Mouse (Mus musculus) cerebral cortex, adult 2 months (tissue): ENCODE results near the gene Umodl1.

Experiments
- WGBS: fragments of 180-500 bp; shearing (Covaris S2); methylation state at CpG from one replicate; pipeline ENCODE4 v1.1.7; 2018; 5-methylcytosine and 5-hydroxymethylcytosine counted together

Umodl1 gene

DNA sequence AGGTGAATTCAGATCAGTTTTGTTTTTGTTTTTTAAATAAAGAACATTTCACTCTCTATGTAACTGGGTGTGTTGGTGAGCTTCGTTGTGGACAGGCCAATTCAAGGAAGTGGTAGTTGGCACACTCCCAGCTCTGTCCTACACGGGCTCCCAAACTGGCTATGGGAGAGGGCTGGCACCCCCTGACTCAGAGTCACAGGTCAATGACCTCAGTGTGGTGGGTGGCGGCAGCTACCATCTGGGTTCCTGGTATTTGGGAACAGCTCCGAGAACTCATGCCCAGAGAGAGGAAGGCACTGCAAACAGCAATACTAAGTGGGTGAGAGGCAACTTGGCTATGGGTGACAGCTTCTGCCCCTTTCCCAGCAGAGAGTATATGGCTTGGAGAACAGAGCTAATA lies 83.9 kb downstream of the Umodl1 start:
- WGBS = 45% methylated on average over 4 of the region's 4 CpGs

DNA sequence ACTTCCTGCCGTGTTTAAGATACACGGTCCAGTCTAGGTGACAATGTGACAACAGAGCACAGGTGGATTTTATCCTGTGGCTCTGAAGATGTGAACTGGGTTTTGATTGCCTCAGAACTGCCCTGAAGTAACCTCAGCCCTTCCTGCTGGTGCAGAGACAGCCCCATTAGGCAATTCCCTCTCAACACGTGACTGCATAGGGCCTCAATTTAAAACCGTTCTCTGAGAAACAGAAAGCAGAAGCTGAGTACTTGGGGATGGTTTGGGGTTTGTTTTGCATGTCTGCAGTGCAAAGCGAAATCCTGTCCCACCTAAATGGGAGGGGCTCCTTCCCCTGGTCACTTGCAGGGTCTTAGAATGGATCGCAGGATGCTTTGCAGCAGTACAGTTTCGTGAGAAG lies 85.2 kb downstream of the Umodl1 start:
- 75% methylated on average over 7 of the region's 7 CpGs for WGBS

DNA sequence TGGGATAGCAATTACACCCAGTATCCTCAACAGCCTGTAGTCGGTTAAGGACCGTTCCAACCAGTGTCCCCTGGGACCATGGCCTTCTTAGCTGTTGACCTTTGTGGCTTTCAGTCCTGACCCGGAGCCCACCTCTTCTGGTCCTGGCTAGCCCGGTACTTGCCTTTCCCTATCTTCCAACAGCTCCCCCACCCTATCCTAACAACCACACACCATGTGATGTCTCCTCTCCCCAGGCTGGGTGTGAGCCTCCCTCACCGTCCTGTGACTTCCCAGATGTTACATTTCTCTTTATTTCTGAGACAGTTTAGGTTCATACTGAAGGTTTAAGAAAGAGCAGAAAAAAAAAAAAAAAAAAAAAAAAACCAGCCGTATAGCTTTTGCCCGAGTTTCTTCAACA lies 86.0 kb downstream of the Umodl1 start:
- 90% methylated on average over 7 of the region's 7 CpGs for WGBS

DNA sequence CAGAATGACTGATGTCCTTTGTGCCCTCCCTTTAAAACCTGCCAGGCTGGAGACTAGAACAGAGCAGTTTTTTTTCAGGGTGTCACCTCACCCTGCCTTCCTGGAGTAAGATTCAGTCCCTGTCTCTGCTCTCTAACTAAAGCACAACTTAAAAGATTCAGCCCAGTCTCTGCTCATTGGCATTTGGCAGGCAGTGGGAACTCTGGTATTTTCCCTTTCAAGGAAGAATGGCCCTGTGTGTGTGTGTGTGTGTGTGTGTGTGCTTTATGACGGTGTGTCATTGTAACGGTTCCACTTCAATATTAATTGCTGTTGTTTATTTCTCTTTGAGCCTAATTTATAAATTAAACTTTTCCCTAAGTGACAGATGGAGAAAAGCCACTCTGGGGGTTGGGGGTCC lies 88.3 kb downstream of the Umodl1 start:
- 67% methylated on average over 2 of the region's 2 CpGs for WGBS

DNA sequence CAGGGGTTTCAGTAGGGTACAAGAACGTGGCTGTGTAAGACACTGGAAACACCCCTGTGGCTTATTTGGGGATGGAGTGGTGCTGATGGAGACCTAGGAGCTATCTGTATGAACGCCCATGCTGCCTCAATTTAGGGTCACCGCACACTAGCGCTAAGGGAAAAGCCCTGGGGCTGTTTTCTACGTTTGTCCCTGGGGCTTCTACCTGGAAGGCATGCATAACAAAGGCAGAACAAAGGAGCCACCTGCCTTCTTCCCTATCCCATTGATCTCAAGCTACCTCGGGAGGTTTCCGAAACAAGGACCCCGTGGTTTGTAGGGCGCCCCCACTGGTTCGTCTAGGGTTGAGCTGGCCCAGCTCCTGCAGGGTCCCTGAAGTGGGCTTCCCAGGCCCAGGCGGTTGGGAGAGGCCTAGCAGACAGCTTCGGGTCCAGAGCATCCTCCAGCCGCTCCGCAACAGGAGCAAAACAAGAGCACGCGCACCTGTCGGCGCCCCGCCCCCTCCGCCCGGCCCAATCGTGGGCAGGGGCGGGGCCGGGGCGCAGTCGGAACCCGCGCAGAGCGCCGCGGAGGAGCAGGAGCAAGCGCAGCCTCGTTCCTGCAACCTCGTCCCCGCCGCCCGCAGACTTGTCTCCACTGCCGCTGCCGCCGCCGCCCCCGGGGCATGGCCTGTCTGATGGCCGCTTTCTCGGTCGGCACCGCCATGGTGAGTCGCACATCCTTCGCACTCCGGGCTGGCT lies 102.9 kb downstream of the Umodl1 start, which contains the start of gene Abcg1:
Abcg1 (plus strand) TSS at position 525 of the 740 bp plus-strand sequence.
- WGBS = 4% methylated on average over 45 of the region's 49 CpGs

DNA sequence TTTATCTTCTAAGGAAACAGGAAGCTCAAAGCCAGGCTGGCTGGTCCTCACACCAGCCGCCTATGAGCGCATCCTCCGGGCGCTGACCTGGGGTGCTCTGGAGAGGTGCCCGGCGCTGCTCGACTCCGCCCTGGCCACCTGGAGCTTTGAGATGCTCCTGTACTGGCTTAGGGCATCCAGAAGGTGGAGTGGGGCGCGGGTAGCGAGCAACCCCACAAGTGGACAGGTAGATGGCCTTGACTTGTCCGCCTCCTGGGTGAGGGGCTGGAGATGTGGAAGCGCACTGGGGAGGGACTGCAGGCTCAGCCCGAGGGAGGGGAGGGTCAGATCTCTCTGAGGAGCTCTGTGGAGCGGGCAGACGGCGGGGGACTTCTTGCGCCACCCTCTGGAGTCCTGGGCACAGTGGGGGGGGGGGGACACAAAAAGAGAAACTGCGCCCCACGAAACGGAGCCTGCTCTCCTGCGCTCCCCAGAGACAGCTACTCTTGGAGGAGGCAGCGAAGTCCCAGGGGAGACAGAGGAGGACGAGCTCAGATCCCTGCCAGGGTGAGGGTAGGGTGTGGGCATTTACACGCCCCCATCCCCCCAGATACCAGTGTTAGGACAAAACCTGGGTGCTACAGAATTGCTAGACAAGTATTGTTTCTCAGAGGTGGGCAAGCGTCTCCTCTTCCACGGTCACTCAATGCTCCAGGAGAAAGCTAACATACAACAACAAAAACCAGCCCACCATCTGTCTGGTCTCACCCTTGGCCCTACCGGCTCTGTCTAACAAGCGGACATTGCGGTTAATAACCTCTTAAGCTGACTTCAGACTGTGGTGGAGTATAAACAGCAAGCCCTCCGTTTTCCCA lies 103.7 kb downstream of the Umodl1 start:
- 2% methylated on average over 31 of the region's 31 CpGs for WGBS

DNA sequence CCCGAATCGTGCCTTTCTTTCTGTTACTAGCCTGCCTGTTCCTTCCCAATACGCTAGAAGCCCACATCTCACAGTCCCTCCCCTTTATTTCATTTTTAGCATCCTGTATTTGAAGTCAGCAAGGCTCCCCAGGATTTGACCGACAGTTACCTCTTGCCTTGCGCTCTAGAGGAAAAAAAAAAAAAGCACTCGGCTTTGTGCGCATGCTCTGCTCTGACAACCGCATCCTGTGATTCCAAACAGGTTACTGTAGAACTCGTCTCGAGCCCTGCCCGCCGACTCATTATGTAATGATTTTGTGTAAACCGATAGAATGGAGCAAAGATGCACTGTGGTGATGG lies 104.3 kb downstream of the Umodl1 start:
- 1% methylated on average over 13 of the region's 13 CpGs for WGBS

DNA sequence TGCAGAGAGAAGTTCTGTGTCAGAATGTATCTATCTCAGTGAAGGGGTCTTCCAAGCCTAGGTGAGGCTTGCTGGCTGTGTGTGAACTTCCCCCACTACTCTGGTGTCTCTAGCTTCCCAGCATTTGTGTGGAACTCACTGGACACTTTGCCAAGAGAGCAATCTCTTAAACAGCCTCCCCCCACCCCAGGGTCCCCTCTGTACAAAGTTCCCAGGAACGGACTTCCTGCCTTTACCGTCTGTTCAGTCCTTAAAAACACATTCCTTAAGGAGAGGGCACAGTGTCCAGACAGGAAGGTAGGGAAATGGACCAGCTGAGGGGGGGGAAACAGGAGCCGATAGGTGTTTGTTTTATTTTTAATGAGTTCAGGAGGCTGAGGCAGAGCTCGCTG lies 105.8 kb downstream of the Umodl1 start:
- WGBS = 45% methylated on average over 4 of the region's 4 CpGs
